Mouse (Mus musculus): ENCODE measurements around the gene Rnf167.

The Rnf167 gene

DNA sequence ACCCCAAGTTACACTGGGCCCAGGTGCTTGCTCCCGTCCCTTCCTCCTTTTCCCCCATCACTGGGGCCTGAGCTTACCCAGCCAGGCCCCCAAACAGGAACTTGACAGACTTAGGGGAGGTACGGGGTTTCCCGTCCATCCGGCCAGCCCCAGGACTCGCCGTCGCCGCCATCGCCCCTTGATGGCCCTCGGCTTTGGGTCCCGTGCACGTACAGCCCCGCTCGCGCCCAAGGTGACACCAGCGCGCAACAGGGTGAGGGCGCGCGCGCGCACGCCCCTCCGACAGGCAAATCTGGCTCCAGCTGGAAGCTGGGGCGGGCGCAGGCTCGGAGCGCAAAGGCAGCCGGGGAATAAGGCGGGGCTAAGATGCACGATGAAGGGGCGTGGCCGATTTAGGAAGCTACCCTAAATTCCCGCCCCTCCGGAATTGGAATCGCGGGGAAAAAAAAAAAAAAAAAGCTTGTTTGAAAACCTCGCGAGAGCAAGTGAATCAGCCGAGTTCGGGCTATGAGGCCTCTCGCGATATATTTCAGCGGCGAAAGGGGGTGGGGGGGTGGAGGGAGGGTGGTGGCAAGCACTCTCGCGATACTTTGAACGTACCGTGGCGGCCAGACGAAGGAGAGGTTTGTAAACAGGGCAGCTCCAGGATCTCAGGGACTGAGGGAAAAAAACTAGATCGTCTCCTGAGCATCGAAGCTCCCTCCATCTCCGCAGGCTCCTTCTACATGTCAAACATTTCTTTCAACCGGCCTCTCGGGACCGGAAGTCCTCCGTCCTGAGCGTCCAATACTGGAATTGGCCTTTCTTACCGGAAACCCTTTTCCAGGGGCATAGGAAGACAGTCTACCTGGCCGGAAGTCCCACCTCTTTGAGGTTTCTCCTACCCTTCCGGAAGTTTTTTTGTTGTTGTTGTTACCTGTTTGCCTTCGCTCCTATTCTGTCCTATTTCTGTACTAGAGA lies at the start of gene Rnf167, which contains the start of gene Slc25a11:
Gene Rnf167 (plus strand): TSS at position 545 of the 960 bp plus-strand sequence.
Gene Slc25a11 (minus strand): TSS at position 789 of the 960 bp plus-strand sequence.
- DNase-seq: peak; percentile 97

DNA sequence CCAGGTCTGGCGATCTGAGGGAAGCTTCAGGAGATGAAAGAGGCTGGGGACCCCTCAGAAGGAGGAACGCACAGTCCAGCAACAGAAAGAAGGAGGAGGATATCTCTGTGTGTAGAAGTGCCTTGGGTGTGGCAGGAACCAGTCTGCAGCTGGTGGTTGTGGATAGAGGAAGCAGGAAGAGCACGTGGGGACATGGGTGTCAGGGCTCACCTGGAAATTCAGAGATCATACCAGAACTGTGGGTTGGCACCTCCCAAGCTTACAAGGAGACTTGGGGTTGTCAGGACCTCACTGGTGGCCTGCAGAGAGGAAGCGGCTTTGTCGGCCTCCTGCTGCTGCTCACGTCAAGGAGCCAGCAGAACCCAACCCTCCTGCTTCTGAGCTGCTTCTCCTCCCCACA lies 49.7 kb upstream of the Rnf167 start:
- no peak for DNase-seq

DNA sequence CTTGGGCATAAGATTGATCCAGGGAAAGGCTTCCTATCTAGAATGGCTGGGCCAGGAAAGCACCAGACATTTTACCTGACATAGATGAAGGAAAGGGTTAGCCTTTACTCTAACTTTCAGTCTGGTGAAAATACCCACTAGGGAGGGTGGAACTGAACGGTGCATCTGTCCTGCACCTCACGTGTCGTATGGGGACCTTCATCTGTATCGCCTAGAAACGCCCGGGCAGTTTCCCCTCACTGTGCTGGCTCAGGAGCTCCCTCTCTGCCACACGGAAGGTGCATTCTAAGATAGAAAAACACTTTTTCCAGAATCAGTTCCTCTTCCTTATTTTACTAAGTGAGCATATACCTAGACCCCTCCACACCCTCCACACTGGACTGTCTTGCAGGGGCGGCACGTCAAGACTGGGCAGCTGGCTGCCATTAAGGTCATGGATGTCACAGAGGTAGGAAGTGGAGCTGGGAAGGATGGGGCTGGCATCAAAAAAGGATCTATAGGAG lies 48.5 kb upstream of the Rnf167 start:
- DNase-seq: no peak

DNA sequence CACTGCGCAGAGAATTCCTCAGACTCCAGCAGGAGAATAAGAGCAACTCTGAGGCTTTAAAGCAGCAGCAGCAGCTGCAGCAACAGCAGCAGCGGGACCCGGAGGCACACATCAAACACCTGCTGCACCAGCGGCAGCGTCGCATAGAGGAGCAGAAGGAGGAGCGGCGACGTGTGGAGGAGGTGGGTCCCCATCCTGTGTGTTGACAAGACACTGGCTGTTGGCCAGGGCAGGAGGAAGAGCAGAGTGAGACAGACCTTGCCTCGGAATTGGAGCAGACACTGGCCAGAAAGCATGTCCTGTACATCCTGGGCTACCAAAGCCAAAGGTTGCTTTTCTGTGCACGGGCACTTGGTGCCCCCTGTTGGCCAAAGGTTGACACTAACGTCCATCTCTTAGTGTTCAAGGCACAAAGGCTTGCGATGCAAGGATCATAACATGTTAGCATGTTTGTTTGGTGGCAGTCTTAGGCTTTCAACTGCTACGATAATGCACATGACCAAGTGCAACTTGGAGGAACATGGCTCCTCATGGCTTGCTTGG lies 41.9 kb upstream of the Rnf167 start:
- peak; percentile 79 for DNase-seq

DNA sequence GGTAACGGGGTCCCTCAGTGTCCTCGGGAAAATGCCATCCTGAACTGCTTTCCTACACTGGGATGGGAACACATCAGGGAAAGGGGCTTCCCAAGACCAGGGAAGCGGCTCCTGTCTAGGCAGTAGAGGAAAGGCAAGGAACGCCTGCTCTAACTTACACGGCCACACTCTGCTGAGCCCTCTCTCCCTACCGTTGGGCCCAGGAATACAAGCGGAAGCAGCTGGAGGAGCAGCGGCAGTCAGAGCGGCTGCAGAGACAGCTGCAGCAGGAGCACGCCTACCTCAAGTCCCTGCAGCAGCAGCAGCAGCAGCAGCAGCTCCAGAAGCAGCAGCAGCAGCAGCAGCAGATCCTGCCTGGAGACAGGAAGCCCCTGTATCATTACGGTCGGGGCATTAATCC lies 40.3 kb upstream of the Rnf167 start:
- DNase-seq: no peak

DNA sequence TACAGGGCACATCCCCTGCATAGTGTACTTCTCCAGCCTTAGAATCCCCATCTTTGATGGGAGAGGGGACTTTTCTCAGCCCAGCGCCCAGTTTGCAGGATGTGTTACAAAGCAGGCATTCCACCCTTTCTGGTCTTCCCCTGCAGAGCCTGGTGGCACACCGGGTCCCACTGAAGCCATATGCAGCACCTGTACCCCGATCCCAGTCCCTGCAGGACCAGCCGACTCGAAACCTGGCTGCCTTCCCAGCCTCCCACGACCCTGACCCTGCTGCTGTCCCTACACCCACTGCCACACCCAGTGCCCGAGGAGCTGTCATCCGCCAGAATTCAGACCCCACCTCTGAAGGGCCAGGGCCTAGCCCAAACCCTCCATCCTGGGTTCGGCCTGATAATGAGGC lies 39.4 kb upstream of the Rnf167 start:
- no peak for DNase-seq

DNA sequence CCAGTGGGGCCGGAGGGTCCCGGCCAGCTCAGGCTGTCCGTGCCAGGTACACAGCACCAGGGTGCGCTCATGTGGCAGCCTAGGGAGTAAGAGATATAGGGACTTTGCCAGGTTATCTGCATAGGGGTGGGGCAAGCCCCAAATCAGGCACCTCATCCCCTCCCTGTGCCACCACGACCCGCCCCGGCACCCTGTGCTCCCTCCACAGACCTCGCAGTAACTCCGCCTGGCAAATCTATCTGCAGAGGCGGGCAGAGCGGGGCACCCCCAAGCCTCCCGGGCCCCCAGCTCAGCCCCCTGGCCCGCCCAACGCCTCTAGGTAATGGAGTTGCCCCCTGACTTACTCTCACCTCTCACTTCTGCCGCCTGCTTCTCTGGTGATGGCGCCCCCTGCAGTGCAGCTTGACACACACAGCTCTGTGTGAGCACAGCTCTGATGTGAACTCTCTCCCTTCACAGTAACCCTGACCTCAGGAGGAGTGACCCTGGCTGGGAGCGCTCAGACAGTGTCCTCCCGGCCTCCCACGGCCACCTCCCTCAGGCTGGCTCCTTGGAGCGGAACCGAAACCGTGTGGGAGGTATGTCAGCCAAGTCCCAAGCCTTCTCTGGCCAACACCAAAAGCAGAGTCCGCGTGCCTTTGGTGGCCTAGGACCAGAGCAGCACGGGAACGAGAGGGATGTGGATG lies 38.5 kb upstream of the Rnf167 start:
- peak; percentile 45 for DNase-seq

DNA sequence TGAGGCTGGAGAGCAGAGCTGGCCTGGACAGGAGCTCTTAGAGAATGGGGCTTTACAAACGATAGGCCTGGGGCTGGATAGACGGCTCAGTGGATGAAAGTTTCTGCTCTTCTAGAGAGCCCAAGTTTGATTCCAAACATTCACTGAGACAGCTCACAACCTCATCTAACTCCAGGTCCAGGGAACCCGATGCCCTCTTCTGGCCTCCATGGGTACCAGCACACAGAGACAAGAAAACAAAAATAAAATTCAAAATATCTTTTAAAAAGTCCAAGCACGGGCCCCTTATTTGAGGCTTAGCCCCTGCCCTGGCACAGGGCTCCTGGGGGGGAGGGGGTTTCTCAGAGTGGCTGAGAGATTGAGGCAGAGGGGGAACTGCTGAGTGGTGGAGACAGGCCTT lies 36.3 kb upstream of the Rnf167 start:
- no peak for DNase-seq

DNA sequence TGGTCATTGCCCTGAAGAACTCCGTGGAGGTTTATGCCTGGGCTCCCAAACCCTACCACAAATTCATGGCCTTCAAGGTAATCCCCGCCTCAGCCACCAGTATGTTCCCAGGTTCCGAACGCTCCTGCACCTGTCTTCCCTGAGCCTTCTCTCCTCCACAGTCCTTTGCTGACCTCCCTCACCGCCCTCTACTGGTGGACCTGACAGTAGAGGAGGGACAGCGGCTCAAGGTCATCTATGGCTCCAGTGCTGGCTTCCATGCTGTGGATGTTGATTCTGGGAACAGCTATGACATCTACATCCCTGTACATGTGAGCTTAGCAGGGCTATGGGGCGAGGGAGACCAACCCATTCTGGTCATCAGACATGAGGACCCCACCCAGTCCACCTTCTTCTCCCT lies 34.5 kb upstream of the Rnf167 start:
- no peak for DNase-seq

DNA sequence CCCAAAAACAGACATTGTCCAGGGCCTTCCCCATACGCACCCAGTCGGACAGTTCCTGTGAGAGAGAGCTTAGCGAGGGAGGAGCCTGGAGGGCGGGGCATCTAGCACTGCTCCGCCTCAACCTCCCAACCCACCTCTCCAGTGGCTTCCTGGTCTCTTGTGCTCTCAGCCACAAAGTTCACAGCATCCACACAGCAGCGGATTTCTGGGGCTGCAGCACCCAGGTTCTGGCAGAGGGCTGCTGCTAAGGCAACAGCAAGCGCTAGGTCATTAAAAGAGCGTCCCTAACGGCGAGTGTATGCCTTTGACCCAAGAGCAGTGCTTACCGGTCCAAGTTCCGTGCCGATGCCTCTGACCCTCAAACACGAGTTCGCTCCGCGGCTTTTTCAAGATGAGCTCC lies 32.0 kb upstream of the Rnf167 start:
- peak; percentile 82 for DNase-seq

DNA sequence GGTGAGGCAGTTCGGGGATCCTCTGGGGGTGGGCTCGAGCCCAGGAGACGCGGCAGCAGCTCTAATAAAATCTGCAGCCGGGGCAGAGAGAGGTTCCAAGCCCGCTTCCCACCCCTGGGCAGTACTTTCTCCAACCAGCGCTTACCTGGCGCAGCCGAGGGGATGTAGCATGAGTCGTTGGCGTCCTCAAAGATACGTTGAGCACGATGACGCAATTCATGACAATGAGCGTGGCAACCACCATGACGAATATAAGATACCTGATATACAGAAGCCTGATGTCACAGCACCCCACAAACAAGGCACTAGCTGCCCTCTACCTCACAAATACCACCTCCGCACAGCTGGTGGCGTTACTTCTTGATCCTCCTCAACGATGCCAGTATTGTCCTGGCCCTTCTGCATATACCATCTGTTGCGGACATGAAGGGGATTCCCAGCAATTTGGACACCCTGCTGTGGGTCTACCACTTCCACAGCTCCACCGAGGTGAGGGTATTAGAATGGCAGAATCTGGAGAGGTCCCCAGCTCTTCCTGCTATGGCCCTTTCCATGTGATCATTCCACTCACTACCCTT lies 31.4 kb upstream of the Rnf167 start, which contains the start of gene 4930544D05Rik:
Gene 4930544D05Rik (plus strand): TSS at position 333 of the 578 bp plus-strand sequence.
- no peak for DNase-seq

DNA sequence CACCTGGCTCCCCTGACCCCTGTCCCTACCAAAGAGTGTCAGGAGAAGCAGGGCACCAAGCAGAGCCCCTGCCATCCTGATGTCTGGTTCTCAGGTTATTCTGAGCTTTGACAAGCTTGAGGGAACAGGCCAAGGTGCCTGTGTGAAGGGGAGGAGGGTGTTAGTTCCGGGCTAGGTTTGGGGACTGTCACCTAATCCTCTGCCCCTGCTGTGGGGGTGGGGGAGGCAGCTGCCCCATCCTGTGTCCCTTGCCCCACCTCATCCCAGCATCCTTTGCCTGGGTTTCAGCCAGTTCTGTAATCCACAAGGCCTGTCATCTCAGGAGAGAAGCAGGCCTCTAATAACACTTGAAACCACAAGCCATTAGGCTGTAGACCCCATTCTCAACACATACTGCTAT lies 27.9 kb upstream of the Rnf167 start, which contains the start of gene Chrne:
Gene Chrne (minus strand): TSS at position 116 of the 400 bp plus-strand sequence.
- DNase-seq: no peak

DNA sequence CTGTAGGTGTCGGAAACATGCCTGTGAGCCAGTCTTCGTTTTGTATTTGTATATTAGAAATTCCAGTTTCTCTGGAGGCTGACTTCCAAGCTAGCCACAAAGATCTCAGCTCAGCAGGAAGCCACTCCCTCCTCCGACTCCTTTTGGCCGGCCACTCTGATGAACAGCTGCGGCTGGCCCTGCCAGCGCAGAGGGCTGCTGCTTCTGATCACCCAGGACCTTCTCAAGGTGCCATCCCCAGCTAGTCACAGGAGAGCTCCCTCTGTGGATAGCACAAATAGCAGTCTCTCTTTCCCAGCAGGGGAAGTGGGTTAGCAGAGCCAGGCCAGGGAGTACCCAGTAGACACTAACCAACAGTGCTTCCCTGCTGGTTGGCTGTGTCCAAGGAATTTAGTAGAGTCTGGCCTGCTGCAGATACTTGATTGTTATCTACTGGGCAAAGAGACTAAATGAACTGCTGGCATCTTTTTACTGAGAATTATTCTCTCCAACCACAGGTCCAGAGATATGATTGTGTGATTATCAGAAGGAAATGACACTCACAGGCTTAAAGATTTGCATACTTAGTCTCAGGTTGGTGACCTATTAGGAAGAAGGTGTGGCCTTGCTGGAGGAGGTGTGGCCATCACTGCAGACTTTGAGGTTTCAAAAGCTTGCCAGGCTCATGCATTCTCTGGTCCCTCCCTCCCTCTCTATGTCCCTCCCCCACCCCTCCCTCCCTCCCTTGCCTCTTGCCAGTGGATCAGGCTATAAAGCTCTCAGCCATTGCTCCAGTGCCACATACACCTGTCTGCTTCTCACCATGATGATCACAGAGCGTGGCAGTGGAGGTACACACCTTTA lies 24.8 kb upstream of the Rnf167 start:
- no peak for DNase-seq

DNA sequence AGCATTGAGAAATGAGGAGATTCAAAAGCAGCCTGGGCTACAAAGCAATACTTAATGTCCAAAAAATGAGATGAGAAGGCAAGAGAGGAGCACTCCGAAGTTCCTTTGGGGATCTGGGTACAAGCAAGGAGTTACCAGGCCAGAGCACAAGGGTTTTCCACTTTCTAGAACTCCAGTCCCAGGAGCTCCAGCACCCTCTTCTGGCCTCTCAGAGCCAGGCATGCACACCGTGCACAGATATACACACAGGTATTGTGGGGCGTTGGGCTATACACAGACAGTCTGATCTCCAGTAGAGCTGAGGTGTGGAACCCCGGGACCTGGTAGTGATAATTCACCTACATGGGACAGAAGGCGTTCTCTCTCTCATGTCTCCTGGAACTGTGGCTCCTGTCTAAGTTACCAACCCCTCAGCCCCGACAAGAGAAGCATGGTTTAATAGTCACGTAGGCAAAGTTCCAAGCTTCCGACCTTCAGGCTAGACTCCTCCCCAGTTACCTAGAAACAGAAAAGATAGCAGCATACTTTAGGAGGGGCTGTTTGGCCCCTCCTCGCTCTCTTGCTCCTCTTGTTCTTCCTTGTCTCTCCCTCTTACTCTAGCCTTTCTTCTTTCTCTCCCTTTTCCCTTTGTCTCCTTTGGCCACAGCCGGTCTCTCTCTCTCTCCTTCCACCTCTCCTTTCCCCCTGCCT lies 23.8 kb upstream of the Rnf167 start:
- DNase-seq: no peak

DNA sequence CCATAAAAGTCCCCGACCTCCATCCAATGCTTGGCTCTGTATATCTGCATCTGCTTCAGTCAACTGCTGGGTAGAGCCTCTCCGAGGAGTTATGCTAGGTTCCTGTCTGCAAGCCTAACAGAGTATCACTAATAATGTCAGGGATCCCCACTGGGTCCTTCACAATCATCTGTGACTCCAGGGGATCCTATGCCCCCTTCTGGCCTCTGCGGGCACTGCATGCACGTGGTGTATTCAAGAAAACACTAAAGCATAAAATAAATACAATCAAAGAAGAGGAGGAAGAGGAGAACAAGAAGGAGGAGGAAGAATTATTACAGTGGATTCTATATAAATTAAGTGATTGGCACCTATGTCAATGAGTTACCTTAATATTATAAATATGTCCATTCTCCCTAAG lies 21.6 kb upstream of the Rnf167 start:
- peak; percentile 64 for DNase-seq

DNA sequence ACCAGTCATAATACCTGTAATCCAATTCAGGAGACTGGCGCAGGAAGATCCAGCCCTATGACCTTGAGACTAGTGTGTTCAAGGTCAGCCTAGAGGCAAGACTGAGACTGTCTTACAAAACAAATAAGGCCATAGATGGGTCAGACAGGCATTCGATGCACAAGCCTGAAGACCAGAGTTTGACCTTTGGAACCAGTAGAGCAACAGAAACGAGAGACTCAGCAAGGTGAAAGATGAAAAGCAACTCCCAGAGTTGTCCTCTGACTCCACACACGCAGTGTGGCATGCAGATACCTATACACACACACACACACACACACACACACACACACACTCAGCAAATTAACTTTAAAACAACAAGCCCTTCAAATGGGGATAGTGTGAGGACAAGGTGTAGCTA lies 20.2 kb upstream of the Rnf167 start:
- no peak for DNase-seq

DNA sequence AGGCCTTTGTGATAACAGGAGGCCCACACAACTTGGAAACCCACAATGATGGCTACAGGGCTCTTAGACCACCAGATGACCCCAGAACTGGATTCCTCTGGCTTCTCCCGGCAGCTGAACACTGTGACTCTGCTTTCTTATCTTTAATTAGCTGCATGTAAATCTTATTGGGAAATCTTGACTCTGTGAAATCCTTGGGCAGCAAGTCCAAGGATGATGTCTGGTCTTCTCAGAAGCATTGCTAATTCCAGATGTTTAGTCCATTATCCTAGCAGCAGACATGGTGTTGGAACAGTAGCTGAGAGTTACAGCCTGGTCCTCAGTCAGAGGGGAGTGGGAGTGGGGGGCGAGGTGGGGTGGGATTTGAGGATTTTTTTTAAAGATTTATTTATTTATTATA lies 18.6 kb upstream of the Rnf167 start:
- no peak for DNase-seq

DNA sequence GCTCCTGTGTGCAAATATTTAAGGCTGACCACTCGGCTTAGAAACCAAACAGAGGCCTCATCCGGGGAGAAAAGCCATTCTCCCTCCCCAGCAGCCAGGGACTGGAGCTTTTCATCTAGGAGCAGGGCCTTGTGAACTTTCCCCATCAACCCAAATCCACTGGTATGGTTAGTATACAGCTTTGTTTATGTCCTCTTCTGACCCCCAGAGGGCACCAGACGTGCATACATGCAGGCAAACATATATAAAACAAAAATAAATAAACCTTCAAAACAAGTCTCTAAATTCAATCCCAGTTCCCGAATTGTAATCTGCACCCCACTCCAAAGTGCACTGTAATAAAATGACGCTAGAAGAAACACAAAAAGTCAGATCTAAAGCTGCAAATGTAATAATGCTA lies 17.5 kb upstream of the Rnf167 start:
- DNase-seq: peak; percentile 43

DNA sequence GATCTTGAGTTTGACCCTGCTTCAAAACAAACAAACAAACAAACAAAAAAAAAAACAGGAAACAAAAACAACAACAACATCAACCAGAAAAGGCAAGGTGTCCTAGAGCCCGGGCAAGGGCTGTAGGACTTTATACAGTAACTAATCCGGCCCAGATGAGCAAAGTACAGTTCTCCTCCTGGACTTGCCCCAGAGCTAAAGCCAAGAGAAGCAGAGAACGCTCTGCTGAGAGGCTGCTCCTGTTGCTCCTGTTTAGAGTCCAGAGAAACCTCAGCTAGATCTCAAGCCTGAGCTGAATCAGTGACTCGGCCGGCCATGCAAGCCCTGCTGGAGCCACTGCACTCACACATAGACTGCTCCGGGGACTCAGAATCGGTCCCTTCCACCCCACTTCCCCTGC lies 16.9 kb upstream of the Rnf167 start:
- DNase-seq: no peak

DNA sequence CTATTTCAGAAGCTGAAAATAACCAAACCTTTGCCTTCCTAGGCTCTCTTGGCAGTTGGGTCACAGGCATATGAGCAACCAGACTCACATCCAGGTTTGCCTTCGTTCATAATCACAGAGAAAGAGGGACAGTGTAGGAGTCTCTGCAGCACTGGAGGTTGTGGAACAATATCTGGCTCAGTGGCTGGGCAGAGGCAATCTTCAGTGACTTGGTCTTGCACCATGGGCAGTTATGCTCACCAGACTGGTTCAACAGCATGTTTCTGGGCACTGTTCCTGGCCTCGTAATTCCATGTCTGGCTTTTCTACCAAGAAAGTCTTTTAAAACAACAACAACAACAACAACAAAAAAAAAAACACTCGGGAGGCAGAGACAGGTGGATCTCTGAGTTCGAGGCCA lies 11.4 kb upstream of the Rnf167 start:
- no peak for DNase-seq

DNA sequence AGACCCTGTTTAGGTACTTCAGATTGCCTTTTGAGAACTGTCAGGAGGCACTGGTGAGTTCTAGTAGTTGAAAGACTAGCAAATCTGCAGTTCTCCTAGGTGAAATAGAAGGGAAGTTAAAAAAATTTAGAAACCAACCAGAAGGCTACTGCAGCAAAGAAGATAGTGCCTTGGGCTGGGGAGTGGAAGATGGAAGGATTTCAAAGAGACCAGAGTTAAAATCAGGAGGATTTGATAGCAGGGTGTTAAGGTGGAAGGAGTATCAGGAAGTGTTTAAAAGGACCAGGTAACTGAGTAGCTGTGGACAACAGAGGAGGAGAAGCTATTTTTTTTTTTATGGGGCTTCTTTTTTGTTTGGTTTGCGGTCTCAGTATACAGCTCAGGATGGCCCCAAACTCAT lies 9.3 kb upstream of the Rnf167 start:
- DNase-seq: no peak
